Mouse (Mus musculus) cerebellum, adult 2 months (tissue): ENCODE measurements at regions not wholly inside any gene's neighbourhood (a gene's known extent, or its start where the extent isn't known, plus 50 kb on each side); places are given as distances from the start of the nearest gene placed in this dataset.

ENCODE experiments used
- CTCF ChIP-seq: fragments of 200-500 bp; IDR thresholded peaks from 2 replicates; pipeline ENCODE4 v1.5.1; 2011; ENCODE audit warnings: low read depth, mild to moderate bottlenecking, control low read depth, low read length, moderate library complexity, borderline replicate concordance; ENCODE audit not compliant: insufficient read depth
- POLR2A ChIP-seq: fragments of 200-500 bp; IDR thresholded peaks from 2 replicates; pipeline ENCODE4 v1.6.1; 2011; ENCODE audit warnings: low read length, control low read depth, borderline replicate concordance; ENCODE audit not compliant: insufficient read depth

- TF ChIP-seq POLR2A (no peak), CTCF (no peak)
Observed at GRCm38 (mm10) chr4:55145968-55146367, 201.1 kb downstream of the Zfp462 start.
